Mouse (Mus musculus) gastrocnemius, postnatal 14 days (tissue): ENCODE results near the gene Kdm5c. TPM values are rescaled to one million over a fixed set of nuclear protein-coding genes. Genes with fewer than 3 reads are reported as not detected.
"Not testable (repeated sequence)": the region's sequence is repeated elsewhere in the genome, so short reads cannot be mapped to it uniquely, and the experiment has no call there.

Experiments
- DNase-seq: peaks from one replicate; pipeline ENCODE4 v3.0.0; 2021; ENCODE audit warnings: mixed read lengths
- intact Hi-C: fragments of 180-260 bp; cut with DNase I; formaldehyde crosslinking; loops from one replicate; pipeline ENCODE4 v1.15.1; 2025; ENCODE audit warnings: low total_unique reads
- total RNA-seq, 2 experiments: library from RNA; stranded (reverse); gene quantifications; 2 replicates each; pipeline ENCODE4 v1.2.3; 2021

Kdm5c gene
- total RNA-seq, 2 experiments from 2014 or later = 18.6 to 24.0 TPM

DNA sequence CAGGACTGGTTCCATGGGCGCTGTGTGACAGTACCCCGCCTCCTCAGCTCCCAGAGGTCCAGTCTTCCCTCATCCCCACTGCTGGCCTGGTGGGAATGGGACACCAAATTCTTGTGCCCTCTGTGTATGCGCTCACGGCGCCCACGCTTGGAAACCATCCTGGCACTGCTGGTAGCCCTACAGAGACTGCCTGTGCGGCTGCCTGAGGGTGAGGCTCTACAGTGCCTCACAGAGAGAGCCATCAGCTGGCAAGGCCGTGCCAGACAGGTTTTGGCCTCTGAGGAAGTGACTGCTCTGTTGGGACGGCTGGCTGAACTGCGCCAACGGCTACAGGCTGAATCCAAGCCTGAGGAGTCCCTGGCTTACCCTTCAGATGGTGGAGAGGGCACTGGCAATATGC, 38.4 kb downstream of the Kdm5c start:
- no peak for DNase-seq

DNA sequence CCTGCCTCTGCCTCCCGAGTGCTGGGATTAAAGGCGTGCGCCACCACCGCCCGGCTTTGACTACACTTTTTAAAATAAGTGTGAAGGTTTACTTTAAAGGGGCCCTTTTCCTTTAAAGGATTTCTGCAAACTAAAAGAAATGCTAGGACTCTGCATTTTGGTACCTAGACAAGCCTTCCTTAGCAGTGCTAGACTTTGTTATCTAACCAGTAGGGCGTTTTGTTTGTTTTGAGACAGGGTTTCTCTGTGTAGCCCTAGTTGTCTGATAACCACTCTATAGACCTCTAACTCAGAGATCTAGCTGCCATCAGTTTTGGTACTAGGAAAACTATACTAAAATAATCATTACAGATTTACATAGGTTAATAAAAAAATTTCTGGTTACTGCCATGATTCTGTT, 46.6 kb downstream of the Kdm5c start:
- DNase-seq = no peak
- intact Hi-C loops = no loop called here

More for the DNA sequence above, 38.4 kb downstream of the Kdm5c start:
- intact Hi-C loops = no loop called here

DNA sequence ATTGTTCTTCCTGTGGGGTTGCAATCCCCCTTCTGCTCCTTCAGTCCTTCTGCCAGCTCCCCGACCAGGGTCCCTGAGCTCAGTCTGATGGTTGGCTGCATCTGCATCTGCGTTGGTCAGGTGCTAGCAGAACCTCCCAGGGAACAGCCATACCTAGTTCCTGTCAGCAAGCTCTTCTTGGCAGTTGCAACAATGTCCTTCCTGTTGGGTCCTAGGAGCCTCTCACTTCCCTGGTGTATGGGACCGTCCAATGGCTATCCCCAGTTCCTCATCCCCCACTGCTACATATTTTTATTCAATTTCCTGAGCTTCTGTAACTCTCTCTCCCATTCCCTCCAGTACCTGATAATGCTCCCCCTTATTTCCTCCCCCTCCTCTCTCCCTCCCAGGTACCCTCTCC, 51.9 kb downstream of the Kdm5c start:
- intact Hi-C loops = no loop called here
- no peak for DNase-seq

DNA sequence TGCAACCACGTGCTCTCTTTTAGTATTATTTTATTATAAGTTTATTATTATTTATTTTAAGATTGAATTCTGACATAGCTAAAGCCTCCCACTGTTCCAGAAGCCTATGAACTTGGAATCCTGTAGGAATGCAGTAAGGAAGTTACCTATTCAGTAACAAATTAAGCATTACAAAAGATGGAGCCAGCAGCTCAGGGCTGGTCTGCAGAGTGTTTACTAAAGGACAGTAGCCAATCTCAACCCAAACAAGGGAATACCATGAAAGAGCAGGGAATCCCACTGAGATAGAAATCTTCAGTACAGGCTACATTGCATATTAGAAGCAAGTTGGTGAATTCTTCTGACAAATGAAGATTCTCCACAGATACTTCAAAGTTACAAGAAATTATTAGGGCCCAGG, 54.2 kb downstream of the Kdm5c start:
- not testable (repeated sequence) for DNase-seq

DNA sequence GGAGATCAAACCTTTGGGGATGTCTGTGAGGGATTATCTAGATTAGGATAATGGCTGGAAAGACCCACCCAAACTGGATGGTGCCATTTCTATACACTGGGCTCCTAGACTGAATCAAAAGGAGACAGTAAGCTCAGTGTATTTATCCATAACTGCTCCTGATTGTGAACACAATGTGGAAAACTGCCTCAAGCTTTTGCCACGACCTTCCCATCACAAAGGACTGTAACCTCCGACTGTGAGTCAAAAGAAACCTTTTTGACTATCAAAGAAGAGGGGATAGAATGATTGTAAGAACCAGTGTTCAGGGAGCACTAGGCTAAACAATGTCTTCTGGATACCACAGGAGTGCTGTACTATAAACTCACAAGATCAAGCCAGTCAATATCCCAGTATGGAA, 73.4 kb downstream of the Kdm5c start:
- no peak for DNase-seq
- intact Hi-C loops = no loop called here

More for the DNA sequence above, 54.2 kb downstream of the Kdm5c start:
- intact Hi-C loops = not testable (repeated sequence)

DNA sequence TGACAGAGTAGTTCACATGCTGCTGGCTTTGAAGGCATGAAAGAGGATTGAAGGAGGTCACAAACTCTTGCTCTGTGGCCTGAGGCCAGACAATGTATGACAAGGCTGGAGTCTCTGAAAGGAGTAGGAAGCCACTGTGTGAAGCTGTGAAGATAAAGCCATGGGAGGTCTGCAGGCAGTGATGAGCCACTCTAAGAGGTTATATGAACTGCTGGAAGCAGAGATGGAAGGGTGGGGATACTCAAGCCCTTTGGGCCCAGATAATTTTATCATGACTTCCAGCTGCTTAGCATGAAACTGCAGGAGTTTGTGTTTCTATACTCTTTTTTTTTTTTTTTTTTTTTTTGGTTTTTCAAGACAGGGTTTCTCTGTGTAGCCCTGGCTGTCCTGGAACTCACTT, 74.6 kb downstream of the Kdm5c start:
- intact Hi-C loops = no loop called here
- no peak for DNase-seq

DNA sequence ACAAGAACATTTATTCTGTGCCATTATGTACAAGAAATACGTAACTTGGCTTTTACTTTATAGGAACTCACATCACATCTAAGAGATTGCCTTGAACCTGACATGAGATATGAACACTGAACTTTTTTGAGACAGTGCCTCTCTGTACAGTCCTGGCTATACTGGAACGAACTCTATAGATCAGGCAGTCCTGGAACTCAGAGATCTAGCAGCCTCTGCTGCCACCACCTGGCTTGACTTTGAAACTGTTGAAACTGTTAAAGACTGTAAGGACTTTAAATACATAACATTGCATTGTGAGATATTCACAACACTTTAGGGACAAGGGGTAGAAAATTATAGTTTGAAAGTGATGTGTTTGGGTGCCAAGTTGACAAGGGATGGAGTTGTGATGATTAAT, 75.1 kb downstream of the Kdm5c start:
- intact Hi-C loops = no loop called here
- peak; percentile 7 for DNase-seq

DNA sequence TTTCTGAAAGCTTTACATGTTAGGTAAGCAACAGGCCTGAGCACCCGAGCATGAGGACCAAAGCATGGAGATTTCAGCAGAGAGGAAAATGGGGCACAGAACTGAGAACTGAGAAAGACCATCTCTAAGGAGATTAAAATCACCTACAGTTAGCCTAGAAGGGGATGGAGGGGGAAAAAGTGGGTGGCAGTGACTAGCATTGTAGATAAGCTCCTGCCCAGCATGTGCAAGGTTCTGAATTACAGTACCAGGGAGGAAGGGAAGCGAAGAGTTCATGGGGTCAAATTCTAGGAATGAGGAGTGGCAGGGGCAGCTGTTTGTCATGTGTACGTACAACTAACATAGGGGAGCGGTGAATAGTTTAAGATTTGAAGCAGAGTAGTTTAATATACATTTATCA, 87.7 kb downstream of the Kdm5c start:
- DNase-seq = no peak
- intact Hi-C loops = no loop called here

DNA sequence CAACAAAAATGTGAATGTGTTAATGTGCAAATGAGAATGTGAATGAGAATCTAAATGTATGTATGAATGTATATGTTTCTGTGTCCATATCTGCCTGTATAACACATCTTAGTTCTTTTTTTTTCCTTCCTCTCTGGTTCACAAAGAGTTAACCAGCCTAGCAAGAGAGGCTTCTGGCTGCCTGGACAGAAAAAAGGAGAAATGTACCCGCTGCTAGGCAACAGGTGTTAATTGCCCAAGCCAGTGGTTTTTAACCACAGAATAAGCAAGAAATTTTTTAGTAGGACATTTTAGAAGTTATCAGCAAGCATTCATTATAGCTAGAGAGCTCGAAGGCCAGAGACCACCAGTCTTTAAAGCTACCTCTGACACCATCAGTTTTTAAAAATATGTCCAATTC, 90.0 kb downstream of the Kdm5c start:
- intact Hi-C loops = no loop called here
- DNase-seq = no peak

DNA sequence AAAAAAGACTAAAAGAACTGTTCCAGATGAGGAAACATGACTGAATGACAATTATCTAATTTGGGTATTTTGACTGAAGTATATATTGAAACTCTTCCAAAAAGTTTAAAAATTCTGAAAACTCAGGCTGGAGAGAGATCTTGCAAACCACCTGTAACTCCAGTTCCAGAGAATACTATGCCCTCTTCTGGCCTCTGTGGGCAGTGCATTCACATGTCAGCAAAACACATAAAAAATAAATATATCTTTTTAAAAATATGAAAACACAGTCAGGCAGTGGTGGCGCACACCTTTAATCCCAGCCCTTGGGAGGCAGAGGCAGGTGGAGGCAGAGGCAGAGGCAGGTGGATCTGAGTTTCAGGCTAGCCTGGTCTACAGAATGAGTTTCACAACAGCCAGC, 90.8 kb downstream of the Kdm5c start:
- DNase-seq = no peak
- intact Hi-C loops = no loop called here

Other genes starting within 250 kb of the Kdm5c start
- gene Hsd17b10, start 231.2 kb upstream of the Kdm5c start, total RNA-seq = 10 to 100 TPM; 81.7 to 91.4 TPM
- under 1 TPM; 0.18 to 0.44 TPM for gene Ribc1, start 216.7 kb upstream of the Kdm5c start, total RNA-seq
- 10 to 100 TPM; 27.7 to 28.5 TPM for gene Smc1a, start 216.6 kb upstream of the Kdm5c start, total RNA-seq
- 10 to 100 TPM; 15.7 to 18.3 TPM for gene Iqsec2, start 88.8 kb upstream of the Kdm5c start, total RNA-seq
- 1 to 10 TPM; 2.0 to 3.3 TPM for gene Kantr, start 94.5 kb downstream of the Kdm5c start, total RNA-seq
- gene Tspyl2, start 109.4 kb downstream of the Kdm5c start, total RNA-seq = 10 to 100 TPM in 1 of 2 experiments, 1 to 10 TPM in 1; 7.5 to 10.3 TPM
- gene Gpr173, start 135.7 kb downstream of the Kdm5c start, total RNA-seq = 1 to 10 TPM in 1 of 2 experiments, under 1 TPM in 1; 0.97 to 1.6 TPM